Mouse (Mus musculus): ENCODE measurements around the gene Mdm1.

DNA sequence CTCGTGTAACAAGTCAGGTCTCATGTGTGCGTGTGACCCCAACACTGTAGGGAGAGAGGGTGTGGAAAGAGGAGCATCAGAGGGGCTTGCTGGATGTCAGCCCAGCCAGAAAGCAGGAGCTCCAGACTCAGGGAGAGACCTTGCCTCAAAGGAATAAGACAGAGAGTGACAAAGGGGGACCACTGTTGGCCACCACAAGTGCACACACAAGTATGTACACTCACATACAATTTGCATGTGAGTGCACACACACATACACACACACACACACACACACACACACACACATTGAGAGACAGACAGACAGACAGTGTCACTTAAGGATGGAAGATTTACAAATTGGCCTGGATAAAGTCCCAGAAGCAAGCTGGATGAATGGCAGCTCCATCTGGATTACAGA is 25.2 kb upstream of the Mdm1 start:
- TF ChIP-seq POLR2A (IDR thresholded peaks at IDR 0.05; ENCODE audit: low read depth, low read length) (no peak), CTCF (IDR thresholded peaks at IDR 0.05; ENCODE audit: borderline replicate concordance, insufficient read depth, low read length) (no peak)

All from embryonic fibroblast, embryonic 13.5 days (primary cell).